Comparison of ENCODE assay signal across 8 mouse cellular contexts in the genomic region with DNA sequence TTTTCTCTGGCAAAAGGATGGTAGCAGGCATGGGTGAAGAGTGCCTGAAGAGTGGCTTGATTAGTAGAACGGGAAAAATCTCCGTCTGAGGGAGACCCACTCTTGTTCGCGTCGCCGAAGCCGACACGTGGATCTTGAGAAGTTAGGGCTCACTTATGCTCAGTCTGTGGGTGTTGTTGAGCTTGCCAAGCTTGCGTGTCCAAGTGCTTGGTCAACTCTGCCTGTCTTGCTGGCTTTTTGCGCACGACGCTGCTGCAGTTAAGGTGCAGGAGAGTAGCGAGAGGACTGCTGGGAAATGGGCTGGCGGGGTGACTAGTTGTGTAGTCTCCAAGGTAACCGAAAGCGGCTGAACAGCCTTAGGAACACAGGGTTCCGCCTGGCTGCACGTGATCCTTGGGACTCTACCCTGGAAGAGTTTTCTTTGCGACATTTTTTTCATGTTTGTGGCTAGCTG. TPM values are rescaled to one million over a fixed set of nuclear protein-coding genes. Genes with fewer than 3 reads are reported as not detected.
DNase-seq lines count a peak whose midpoint lies in the region; ATAC-seq and TF ChIP-seq lines count a peak whose summit lies in the region.

No protein-coding gene starts in this region.

- WGBS in hindbrain, embryonic 13.5 days: 7% methylated on average over 19 of the region's 19 CpGs

- no peak overlapping the region for H3K27ac ChIP-seq in hindbrain, embryonic 13.5 days

- H3K9ac ChIP-seq in hindbrain, embryonic 13.5 days: peak overlapping the region; percentile 66

- peak; percentile 82 for ATAC-seq in Patski
- ATAC-seq in hindbrain, embryonic 13.5 days (ENCODE audit: low FRiP score): no peak

- no peaks in the 10 kb centered on the region for H3K27me3 ChIP-seq in Patski
- no peaks in the 10 kb centered on the region for H3K27me3 ChIP-seq in hindbrain, embryonic 13.5 days

- DNase-seq in Patski (ENCODE audit: low read depth, low spot score): peak; percentile 66
- peak; percentile 38 to 65 for DNase-seq in cerebellum, postnatal 14 days
- DNase-seq in frontal cortex, postnatal 14 days (ENCODE audit: low spot score in 2 of 2): peak; percentile 31 to 36
- peak; percentile 47 to 57 for DNase-seq in layer of hippocampus, postnatal 36 days
- peak; percentile 70 to 82 for DNase-seq in lung, postnatal 4 days
- peak; percentile 13 for DNase-seq in retina, postnatal 7 days (ENCODE audit: low read depth, low spot score)
- DNase-seq in urinary bladder, adult 18-20 months (ENCODE audit: low spot score in 2 of 2): peak; percentile 45 to 73

- POLR2A ChIA-PET in Patski (lab: Charles Lee): interaction anchor here (0.7 kb wide), 1 partner anchor 15 kb away, joined by 3 read pairs; no protein-coding TSS in a partner anchor

- no peak for TF ChIP-seq CTCF in Patski (IDR thresholded peaks at IDR 0.05)

- H3K4me2 ChIP-seq in hindbrain, embryonic 13.5 days: peak overlapping the region; percentile 86

- peaks cover 8% of the 10 kb centered on the region; the same call in 1 of the 2 replicates for H3K36me3 ChIP-seq in hindbrain, embryonic 13.5 days

- in situ Hi-C loops in Patski (cut with MboI; ENCODE audit: low pct_unique_long_range_greater_than_20kb): no loop called here

- H3K4me1 ChIP-seq in hindbrain, embryonic 13.5 days (replicated peaks): peaks cover 27% of the 10 kb centered on the region

- CTCF ChIA-PET in Patski (lab: Charles Lee): no interaction called here

- H3K4me3 ChIP-seq in hindbrain, embryonic 13.5 days: peak overlapping the region; percentile 58

- H3K9me3 ChIP-seq in hindbrain, embryonic 13.5 days: no peaks in the 10 kb centered on the region

RNA-seq across cellular contexts. Expression of gene Mga, which starts 1.1 kb away (rescaled TPM):
- 17.8 TPM for polyA plus RNA-seq in Patski (2021)
- polyA plus RNA-seq in hindbrain, embryonic 13.5 days (2015; fragmentation: Nextera tagmentation; extraction: Ambion mirVana): 27.3 and 28.8 TPM in 2 replicates
- 10 to 100 TPM; 65.6 to 80.5 TPM for total RNA-seq in layer of hippocampus, postnatal 36 days (2021)

Comparison
In these comparisons a context has a peak if more than half of its experiments do, and no peak if none do; other contexts are left out.
1. DNase-seq: peak in every context shown above with its lines; median percentile 76 in lung, postnatal 4 days; 66 in Patski; 59 in urinary bladder, adult 18-20 months; 52 in layer of hippocampus, postnatal 36 days; 52 in cerebellum, postnatal 14 days; 34 in frontal cortex, postnatal 14 days; 13 in retina, postnatal 7 days.